Mouse (Mus musculus) bone marrow macrophage, adult 2 months (primary cell): Measurements from ENCODE around the gene Gsap. TPM values are rescaled to one million over a fixed set of nuclear protein-coding genes. Genes with fewer than 3 reads are reported as not detected.

Source experiments
- H3K27ac ChIP-seq: 2 replicates; pipeline ENCODE4 v1.5.1; 2012; ENCODE audit warnings: low read depth, low read length; ENCODE audit not compliant: insufficient read depth
- H3K4me1 ChIP-seq: 2 replicates; pipeline ENCODE4 v1.6.1; 2012; ENCODE audit warnings: low read length; ENCODE audit not compliant: control insufficient read depth, insufficient read depth
- H3K4me3 ChIP-seq: 2 replicates; pipeline ENCODE4 v1.5.1; 2012; ENCODE audit warnings: mild to moderate bottlenecking, low read length, moderate library complexity; ENCODE audit not compliant: insufficient read depth
- CTCF ChIP-seq: IDR thresholded peaks from 2 replicates; pipeline ENCODE4 v1.5.1; 2012; ENCODE audit warnings: low read depth, mild to moderate bottlenecking, low read length, moderate library complexity
- POLR2A ChIP-seq: IDR thresholded peaks from 2 replicates; pipeline ENCODE4 v1.6.1; 2012; ENCODE audit warnings: mild to moderate bottlenecking, low read depth, low read length, borderline replicate concordance
- polyA plus RNA-seq: library from polyadenylated mRNA; stranded (reverse); fragments of >200 nt; gene quantifications from 2 replicates; pipeline ENCODE4 v1.2.4, GENCODE M21; 2012; ENCODE audit not compliant: missing spikeins, insufficient read depth, insufficient read length

The Gsap gene
- polyA plus RNA-seq, 1 experiment, result 34.2 TPM

GRCm38 (mm10) chr5:21299076-21299755 lies 113.2 kb downstream of the Gsap start:
- TF ChIP-seq CTCF (no peak), POLR2A (no peak)
- no peak overlapping the region for H3K4me3 ChIP-seq
- no peak overlapping the region for H3K27ac ChIP-seq
- H3K4me1 ChIP-seq, result peaks cover 11% of the 10 kb centered on the region

GRCm38 (mm10) chr5:21300058-21300457 lies 114.0 kb downstream of the Gsap start:
- H3K4me3 ChIP-seq, result no peak overlapping the region
- H3K27ac ChIP-seq, result no peak overlapping the region
- peaks cover 11% of the 10 kb centered on the region for H3K4me1 ChIP-seq
- TF ChIP-seq CTCF, result no peak
- TF ChIP-seq POLR2A, result no peak

- TF ChIP-seq POLR2A (no peak), CTCF (no peak)
Measured at GRCm38 (mm10) chr5:21301011-21301410, 115.0 kb downstream of the Gsap start.

GRCm38 (mm10) chr5:21307165-21307564 lies 121.1 kb downstream of the Gsap start:
- TF ChIP-seq CTCF (no peak), POLR2A (no peak)
- Histone ChIP-seq H3K27ac (no peak overlapping the region), H3K4me3 (no peak overlapping the region), H3K4me1 (no peaks in the 10 kb centered on the region)

More at GRCm38 (mm10) chr5:21301011-21301410, 115.0 kb downstream of the Gsap start:
- no peak overlapping the region for H3K27ac ChIP-seq
- no peak overlapping the region for H3K4me3 ChIP-seq
- peaks cover 6% of the 10 kb centered on the region for H3K4me1 ChIP-seq

GRCm38 (mm10) chr5:21314696-21315095 lies 128.6 kb downstream of the Gsap start:
- Histone ChIP-seq H3K4me1 (no peaks in the 10 kb centered on the region), H3K4me3 (no peak overlapping the region), H3K27ac (no peak overlapping the region)
- TF ChIP-seq POLR2A (no peak), CTCF (no peak)

- Histone ChIP-seq H3K4me1 (no peaks in the 10 kb centered on the region), H3K4me3 (no peak overlapping the region), H3K27ac (no peak overlapping the region)
- no peak for TF ChIP-seq POLR2A
- no peak for TF ChIP-seq CTCF
Measured at GRCm38 (mm10) chr5:21320138-21320537, 134.1 kb downstream of the Gsap start.

GRCm38 (mm10) chr5:21326494-21326893 lies 140.4 kb downstream of the Gsap start:
- Histone ChIP-seq H3K4me3 (no peak overlapping the region), H3K27ac (no peak overlapping the region), H3K4me1 (peaks cover 11% of the 10 kb centered on the region)
- TF ChIP-seq POLR2A (no peak), CTCF (peak; percentile 71)

GRCm38 (mm10) chr5:21328560-21328959 lies 142.5 kb downstream of the Gsap start:
- no peak for TF ChIP-seq POLR2A
- TF ChIP-seq CTCF, result no peak
- Histone ChIP-seq H3K4me1 (peaks cover 11% of the 10 kb centered on the region), H3K27ac (no peak overlapping the region), H3K4me3 (no peak overlapping the region)

GRCm38 (mm10) chr5:21329672-21330665 lies 143.9 kb downstream of the Gsap start:
- Histone ChIP-seq H3K27ac (no peak overlapping the region), H3K4me3 (no peak overlapping the region), H3K4me1 (peaks cover 11% of the 10 kb centered on the region)
- TF ChIP-seq POLR2A (no peak), CTCF (no peak)

GRCm38 (mm10) chr5:21331656-21332055 lies 145.6 kb downstream of the Gsap start:
- no peak overlapping the region for H3K4me3 ChIP-seq
- TF ChIP-seq CTCF (no peak), POLR2A (no peak)
- no peak overlapping the region for H3K27ac ChIP-seq
- peaks cover 11% of the 10 kb centered on the region for H3K4me1 ChIP-seq
